Mouse (Mus musculus) retina, adult 2 months (tissue): Measurements from ENCODE around the gene Nlrp4f.

Source experiments
- DNase-seq: peaks from one replicate; pipeline ENCODE4 v3.0.0-alpha.2; 2012; ENCODE audit warnings: low read depth, low spot score

The Nlrp4f gene

GRCm38 (mm10) chr13:65205877-65206276 lies at the start of gene Nlrp4f:
Gene Nlrp4f, minus strand, starts transcription at chr13:65205977.
- no peak for DNase-seq

- no peak for DNase-seq
These were observed 37.5 kb upstream of the Nlrp4f start for GRCm38 (mm10) chr13:65243273-65243672.

- DNase-seq = no peak
These were observed 36.6 kb upstream of the Nlrp4f start for GRCm38 (mm10) chr13:65242319-65242787.

GRCm38 (mm10) chr13:65241627-65242318 lies 36.0 kb upstream of the Nlrp4f start:
- DNase-seq = no peak

- peak; percentile 89 for DNase-seq
These were observed 35.4 kb upstream of the Nlrp4f start for GRCm38 (mm10) chr13:65241099-65241626.

GRCm38 (mm10) chr13:65240509-65241098 lies 34.8 kb upstream of the Nlrp4f start:
- peak; percentile 94 for DNase-seq

- no peak for DNase-seq
These were observed 31.4 kb upstream of the Nlrp4f start for GRCm38 (mm10) chr13:65237211-65237610.

- no peak for DNase-seq
These were observed 20.9 kb upstream of the Nlrp4f start for GRCm38 (mm10) chr13:65226657-65227056.

- DNase-seq = no peak
These were observed 20.2 kb upstream of the Nlrp4f start for GRCm38 (mm10) chr13:65225945-65226344.

GRCm38 (mm10) chr13:65200667-65201066 lies 5.1 kb downstream of the Nlrp4f start:
- DNase-seq = no peak

- DNase-seq = no peak
These were observed 29.2 kb downstream of the Nlrp4f start for GRCm38 (mm10) chr13:65176472-65177091.

- peak; percentile 30 for DNase-seq
These were observed 29.9 kb downstream of the Nlrp4f start for GRCm38 (mm10) chr13:65175734-65176471.

- no peak for DNase-seq
These were observed 31.7 kb downstream of the Nlrp4f start for GRCm38 (mm10) chr13:65174102-65174501.

- no peak for DNase-seq
These were observed 55.8 kb downstream of the Nlrp4f start, which contains the start of gene Olfr466 for GRCm38 (mm10) chr13:65149940-65150339. Gene Olfr466, plus strand, starts transcription at chr13:65150240.

- DNase-seq = no peak
These were observed 68.0 kb downstream of the Nlrp4f start, which contains the start of gene Olfr465-ps1 for GRCm38 (mm10) chr13:65137789-65138188. Gene Olfr465-ps1, plus strand, starts transcription at chr13:65138089.
